7 mouse cellular contexts compared by ENCODE assay signal in the genomic region with DNA sequence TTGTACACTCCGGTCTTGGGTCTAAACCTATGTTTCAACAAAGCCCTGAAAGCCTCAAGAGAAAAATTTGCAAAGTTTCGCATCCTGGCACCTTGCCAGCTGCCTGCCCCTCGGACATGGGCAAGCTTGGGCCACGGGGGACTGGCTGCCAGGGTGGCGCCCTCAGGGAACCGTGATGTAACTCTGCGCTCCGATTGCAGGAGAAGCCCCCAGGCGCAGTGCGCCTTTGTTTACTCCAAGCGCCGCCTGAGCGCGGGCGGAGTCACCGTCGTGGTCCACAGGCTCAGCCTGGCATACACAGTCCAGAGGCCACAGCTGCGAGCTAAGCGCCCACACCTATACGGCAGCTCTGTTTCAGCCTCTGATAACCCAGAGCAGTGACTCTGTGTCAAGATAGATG. TPM values are rescaled to one million over a fixed set of nuclear protein-coding genes. Genes with fewer than 3 reads are reported as not detected.
DNase-seq lines count a peak whose midpoint lies in the region; ATAC-seq lines count a peak whose summit lies in the region.

No protein-coding gene starts in this region.

- no peak overlapping the region for H3K27ac ChIP-seq in forebrain, embryonic 14.5 days (ENCODE audit: low read depth, low read length)
- H3K27ac ChIP-seq in limb, embryonic 10.5 days, result peak overlapping the region; percentile 72
- no peak overlapping the region for H3K27ac ChIP-seq in midbrain, embryonic 16.5 days (ENCODE audit: low read length)

- H3K9ac ChIP-seq in forebrain, embryonic 14.5 days (ENCODE audit: low read length), result peak overlapping the region; percentile 50
- H3K9ac ChIP-seq in midbrain, embryonic 16.5 days (ENCODE audit: low read depth, low read length), result peak overlapping the region; percentile 55

- H3K4me1 ChIP-seq in forebrain, embryonic 14.5 days (ENCODE audit: control insufficient read depth, insufficient read depth, low read length), result peaks cover 2% of the 10 kb centered on the region; the same call in 1 of the 2 replicates
- peaks cover 39% of the 10 kb centered on the region for H3K4me1 ChIP-seq in limb, embryonic 10.5 days
- H3K4me1 ChIP-seq in midbrain, embryonic 16.5 days (ENCODE audit: control insufficient read depth, insufficient read depth, low read length), result peaks cover 5% of the 10 kb centered on the region; the same call in 1 of the 2 replicates

- peak overlapping the region; percentile 52 for H3K4me2 ChIP-seq in forebrain, embryonic 14.5 days (ENCODE audit: low read length)
- peak overlapping the region; percentile 58 for H3K4me2 ChIP-seq in midbrain, embryonic 16.5 days (ENCODE audit: low read length)

- DNase-seq in testis, postnatal 10 days (ENCODE audit: low spot score), result peak; percentile 69
- no peak for DNase-seq in testis, postnatal 14 days (ENCODE audit: low spot score)
- peak; percentile 57 for DNase-seq in forebrain, embryonic 14.5 days (ENCODE audit: low spot score)
- DNase-seq in limb, embryonic 10.5 days (ENCODE audit: low spot score), result no peak
- DNase-seq in c-Kit-positive CD71-positive TER-119-positive erythroid progenitor cells, embryonic 14.5 days (ENCODE audit: low spot score), result no peak
- no peak for DNase-seq in urinary bladder, adult 18-20 months (ENCODE audit: low spot score in 2 of 2)

- WGBS in forebrain, embryonic 14.5 days, result 10% methylated on average over 20 of the region's 20 CpGs
- WGBS in limb, embryonic 10.5 days, result 21% methylated on average over 20 of the region's 20 CpGs
- WGBS in midbrain, embryonic 16.5 days, result 9% methylated on average over 20 of the region's 20 CpGs

- H3K4me3 ChIP-seq in forebrain, embryonic 14.5 days (ENCODE audit: low read depth, low read length), result no peak overlapping the region
- H3K4me3 ChIP-seq in limb, embryonic 10.5 days, result peak overlapping the region; percentile 30
- peak overlapping the region; percentile 20 for H3K4me3 ChIP-seq in midbrain, embryonic 16.5 days (ENCODE audit: low read depth, low read length)

- H3K36me3 ChIP-seq in forebrain, embryonic 14.5 days (ENCODE audit: control insufficient read depth, insufficient read depth, low read length), result no peaks in the 10 kb centered on the region
- H3K36me3 ChIP-seq in limb, embryonic 10.5 days, result no peaks in the 10 kb centered on the region
- no peaks in the 10 kb centered on the region for H3K36me3 ChIP-seq in midbrain, embryonic 16.5 days (ENCODE audit: control insufficient read depth, insufficient read depth, low read length)

- H3K9me3 ChIP-seq in forebrain, embryonic 14.5 days (replicated peaks; ENCODE audit: control insufficient read depth, low read length), result no peaks in the 10 kb centered on the region
- H3K9me3 ChIP-seq in limb, embryonic 10.5 days (replicated peaks), result no peaks in the 10 kb centered on the region
- H3K9me3 ChIP-seq in midbrain, embryonic 16.5 days (replicated peaks; ENCODE audit: control insufficient read depth, low read length, poor library complexity, severe bottlenecking), result no peaks in the 10 kb centered on the region

- no peaks in the 10 kb centered on the region for H3K27me3 ChIP-seq in forebrain, embryonic 14.5 days (replicated peaks; ENCODE audit: control insufficient read depth, insufficient read depth, low read length)
- peaks cover 27% of the 10 kb centered on the region for H3K27me3 ChIP-seq in limb, embryonic 10.5 days (ENCODE audit: low read depth, poor library complexity, severe bottlenecking)
- H3K27me3 ChIP-seq in midbrain, embryonic 16.5 days (ENCODE audit: control insufficient read depth, insufficient read depth, low read depth, low read length), result no peaks in the 10 kb centered on the region

- ATAC-seq in forebrain, embryonic 14.5 days, result peak; percentile 62
- no peak for ATAC-seq in midbrain, embryonic 16.5 days

RNA-seq across cellular contexts. Expression of a gene that starts 19.1 kb away (rescaled TPM):
- 3.9 and 5.2 TPM in 2 replicates for polyA plus RNA-seq in forebrain, embryonic 14.5 days (2014; fragmentation: Nextera tagmentation; extraction: Ambion mirVana)
- polyA plus RNA-seq in limb, embryonic 10.5 days (2016; fragmentation: Nextera tagmentation; extraction: Ambion mirVana), result 17.7 and 19.2 TPM in 2 replicates
- polyA plus RNA-seq in midbrain, embryonic 16.5 days (2015; fragmentation: Nextera tagmentation; extraction: Ambion mirVana), result 3.0 and 4.2 TPM in 2 replicates

RNA-seq across cellular contexts. Expression of a gene that starts 45.2 kb away (rescaled TPM):
- not detected in 2 replicates for polyA plus RNA-seq in forebrain, embryonic 14.5 days (2014; fragmentation: Nextera tagmentation; extraction: Ambion mirVana)
- not detected in 2 replicates for polyA plus RNA-seq in limb, embryonic 10.5 days (2016; fragmentation: Nextera tagmentation; extraction: Ambion mirVana)
- not detected in 2 replicates for polyA plus RNA-seq in midbrain, embryonic 16.5 days (2015; fragmentation: Nextera tagmentation; extraction: Ambion mirVana)

Comparison
In these comparisons a context has a peak if more than half of its experiments do, and no peak if none do; other contexts are left out.
1. DNase-seq: peak in testis, postnatal 10 days (single experiment) and forebrain, embryonic 14.5 days (single experiment); none in testis, postnatal 14 days (single experiment), limb, embryonic 10.5 days (single experiment), c-Kit-positive CD71-positive TER-119-positive erythroid progenitor cells, embryonic 14.5 days (single experiment) and urinary bladder, adult 18-20 months (0 of 2).